Mouse (Mus musculus) B cell, adult 2 months (primary cell): ENCODE data around the gene Ocm.

Experiments
- DNase-seq, 2 experiments: peaks; one replicate each; pipeline ENCODE4 v3.0.0; 2022

The Ocm gene

DNA sequence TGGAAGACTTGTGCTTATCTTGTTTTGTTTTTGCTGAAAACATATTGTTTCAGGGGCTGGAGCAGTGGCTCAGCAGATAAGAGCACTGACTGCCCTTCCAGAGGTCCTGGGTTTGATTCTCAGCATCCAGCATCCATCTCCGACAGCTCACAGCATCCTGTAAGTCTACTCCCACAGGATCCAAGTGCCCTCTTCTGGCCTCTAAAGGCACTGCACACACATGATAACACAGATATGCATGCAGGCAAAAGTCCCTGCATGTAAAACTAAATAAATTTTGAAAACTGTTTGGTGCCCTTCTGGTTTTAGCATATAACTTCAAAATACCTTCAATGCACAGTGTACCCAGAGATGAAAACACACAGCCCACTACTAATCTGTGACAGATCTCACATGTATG, 27.1 kb downstream of the Ocm start:
- DNase-seq: no peak

DNA sequence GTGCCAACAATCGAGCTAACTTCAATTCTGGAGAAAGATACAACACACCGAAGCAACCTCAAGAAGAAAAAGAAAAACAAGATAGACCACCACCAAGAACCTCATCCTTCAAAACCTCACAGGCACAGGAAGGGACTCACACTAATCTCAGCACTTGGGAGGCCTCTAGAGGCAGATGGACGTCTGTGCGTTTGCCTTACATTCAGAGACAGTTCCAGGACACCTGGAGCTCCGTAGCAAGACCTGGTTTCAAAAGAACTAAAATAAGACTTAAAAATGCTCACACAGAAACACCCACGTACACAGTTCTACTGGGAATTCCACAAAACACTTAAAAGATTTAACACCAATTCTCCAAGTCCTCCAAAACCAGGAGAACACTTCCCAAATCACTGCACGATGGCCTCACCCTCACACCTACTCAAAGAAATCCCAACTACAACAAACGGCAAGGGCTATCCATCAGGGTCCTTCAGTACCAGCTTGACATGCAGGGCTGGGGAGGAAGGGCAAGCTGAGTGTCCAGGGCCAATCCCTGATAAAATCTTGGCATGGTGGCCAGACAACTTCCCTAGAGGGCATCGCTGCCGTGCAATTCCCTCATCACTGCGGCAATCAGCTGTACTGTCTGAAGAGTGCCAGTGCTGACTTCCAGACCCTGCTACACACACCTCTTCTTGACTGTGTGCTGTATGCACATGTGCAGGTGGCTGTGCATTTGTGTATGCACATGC, 31.7 kb downstream of the Ocm start:
- no peak for DNase-seq

DNA sequence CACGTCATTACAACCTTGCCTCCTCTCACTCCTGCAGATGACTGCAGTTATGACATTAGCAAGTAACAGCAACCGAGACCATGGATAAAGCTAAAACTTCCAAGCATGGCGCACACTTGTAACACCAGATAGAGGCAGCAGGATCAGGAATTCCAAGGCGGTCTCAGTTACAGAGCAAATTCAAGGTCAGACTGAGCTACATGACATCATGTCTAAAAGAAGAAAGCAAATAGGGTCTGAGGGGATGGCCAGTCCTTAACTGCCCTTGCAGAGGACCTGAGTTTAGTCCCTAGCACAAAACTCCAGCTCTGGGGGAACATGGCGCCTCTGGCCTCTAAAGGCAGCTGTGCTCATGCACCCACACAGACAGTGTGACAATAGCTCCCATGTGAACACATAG, 32.6 kb downstream of the Ocm start:
- no peak for DNase-seq

DNA sequence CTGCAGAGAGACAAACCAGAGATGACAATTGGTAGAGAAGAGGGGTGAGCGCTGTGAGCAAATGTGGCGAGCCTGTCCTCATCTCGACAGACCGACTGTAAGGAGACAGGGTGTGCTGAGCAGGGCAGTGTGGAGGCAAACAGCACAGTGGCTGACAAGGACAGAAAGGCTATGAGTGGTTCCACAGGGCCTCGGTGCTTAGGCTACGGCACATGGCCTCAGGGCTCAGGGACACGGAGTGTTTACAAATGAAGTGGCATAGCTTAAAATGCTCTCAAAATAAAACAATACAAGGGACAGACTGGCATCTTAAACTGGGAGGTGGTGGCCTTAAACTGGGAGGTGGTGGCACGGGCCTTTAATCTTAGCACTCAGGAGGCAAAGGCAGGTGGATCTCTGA, 33.2 kb downstream of the Ocm start:
- no peak for DNase-seq

DNA sequence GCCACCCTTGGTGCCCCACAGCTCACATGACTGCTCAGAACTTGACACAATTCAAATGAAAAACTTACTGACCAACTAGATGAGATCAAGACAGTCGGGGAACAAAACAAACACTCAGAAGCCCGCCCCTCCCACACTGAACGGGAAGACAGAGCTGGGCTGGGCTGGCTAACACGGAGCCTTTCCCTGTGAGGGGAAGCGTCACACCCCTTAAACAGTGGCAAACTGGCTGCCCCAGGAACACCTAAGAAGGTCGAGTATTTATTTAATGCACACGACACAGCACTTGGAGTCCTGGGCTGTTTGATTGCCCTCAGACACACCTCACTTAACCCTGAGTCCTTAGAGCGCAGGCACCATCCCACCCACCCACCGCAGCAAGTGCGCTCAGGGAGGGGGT, 33.8 kb downstream of the Ocm start:
- no peak for DNase-seq

DNA sequence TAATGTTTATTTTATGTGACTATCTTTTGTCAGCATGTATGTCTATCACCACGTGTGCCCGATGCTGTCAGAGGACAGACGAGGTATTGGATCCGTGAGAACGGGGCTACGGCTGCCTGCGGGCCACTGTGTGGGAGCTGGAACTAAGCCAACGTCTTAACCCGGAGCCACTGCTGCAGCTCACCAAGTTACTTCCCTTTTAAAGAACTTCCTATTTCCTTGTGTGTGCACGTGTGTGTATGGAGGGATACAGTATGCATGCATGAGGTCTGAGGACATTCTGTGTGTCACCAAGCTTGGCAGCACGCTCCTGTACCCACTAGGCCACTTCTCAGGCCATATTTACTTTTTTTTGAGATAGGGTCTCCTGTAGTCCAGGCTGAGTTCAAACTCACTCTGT, 36.4 kb downstream of the Ocm start:
- no peak for DNase-seq

DNA sequence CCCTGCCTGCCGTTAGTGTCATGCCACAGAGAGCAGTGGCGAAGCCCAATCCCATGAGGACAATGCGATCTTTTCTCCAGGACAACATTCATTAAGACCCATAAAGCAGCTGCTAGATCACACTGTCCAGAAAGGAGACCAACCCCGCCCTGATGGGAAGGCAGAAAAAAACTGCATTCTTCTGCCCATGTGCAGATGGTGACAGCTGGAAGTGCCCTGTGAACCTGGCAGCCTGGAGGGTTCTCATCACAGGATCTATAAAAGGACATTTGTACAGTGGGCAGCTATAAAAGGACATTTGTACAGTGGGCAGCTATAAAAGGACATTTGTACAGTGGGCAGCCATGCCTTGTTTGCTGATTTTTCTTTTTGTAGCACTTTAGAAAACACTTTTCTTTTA, 37.4 kb downstream of the Ocm start:
- no peak for DNase-seq

DNA sequence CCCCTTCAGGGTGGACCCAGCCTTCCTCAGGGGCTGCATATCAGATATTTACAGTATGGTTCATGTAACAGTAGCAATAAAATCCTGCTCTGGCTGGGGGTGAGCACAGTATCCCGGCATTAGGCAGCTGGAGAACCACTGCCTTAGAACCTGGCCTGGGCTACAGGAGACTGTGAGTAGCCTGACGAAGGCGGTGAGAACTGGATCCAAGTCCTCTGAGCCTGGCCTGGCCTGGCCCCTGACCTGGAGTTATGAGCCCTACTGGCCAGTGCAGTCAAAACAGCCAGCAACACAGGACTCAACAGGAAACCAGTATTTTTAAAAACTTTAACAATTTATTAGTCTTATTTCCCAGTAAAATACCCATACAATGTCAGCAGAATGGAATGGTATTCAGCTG, 38.9 kb downstream of the Ocm start:
- DNase-seq: no peak

DNA sequence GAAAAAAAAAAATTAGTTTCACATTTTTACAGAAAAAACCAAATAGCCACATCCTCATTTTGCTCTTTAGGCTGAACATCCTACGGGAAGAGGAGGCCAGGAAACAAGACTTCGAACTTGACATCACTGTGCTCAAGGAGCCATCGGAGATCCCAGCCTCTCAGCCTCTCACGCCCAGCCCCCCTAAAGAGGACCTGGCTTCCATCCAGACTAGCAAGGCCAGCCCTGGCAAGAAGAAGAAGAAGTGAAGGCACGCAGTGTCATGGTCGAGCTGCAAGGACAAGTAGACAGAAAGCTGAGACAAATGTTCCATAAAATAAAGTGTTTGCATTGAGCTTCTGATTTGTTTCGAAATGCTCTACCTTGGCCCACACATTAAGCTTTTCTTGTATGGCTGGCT, 41.1 kb downstream of the Ocm start:
- no peak for DNase-seq

DNA sequence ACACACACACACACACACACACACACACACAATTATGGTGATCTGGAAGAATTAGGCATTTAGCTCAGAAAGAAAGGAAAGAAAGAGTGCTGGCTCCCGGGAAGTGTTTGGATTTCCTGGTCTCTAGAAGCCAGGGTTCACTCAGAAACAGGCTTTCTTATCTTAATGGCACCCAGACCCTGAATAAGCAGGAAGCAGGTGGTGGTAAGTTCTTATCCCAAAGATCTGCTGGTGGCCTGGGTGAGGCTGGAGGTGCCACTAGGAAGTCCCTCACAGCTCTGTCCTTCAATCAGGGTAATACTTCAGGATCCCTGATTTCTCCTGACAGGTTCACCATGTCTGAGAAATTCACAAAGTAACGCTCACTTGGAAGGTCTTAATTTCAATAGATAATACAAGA, 44.1 kb downstream of the Ocm start:
- no peak for DNase-seq

DNA sequence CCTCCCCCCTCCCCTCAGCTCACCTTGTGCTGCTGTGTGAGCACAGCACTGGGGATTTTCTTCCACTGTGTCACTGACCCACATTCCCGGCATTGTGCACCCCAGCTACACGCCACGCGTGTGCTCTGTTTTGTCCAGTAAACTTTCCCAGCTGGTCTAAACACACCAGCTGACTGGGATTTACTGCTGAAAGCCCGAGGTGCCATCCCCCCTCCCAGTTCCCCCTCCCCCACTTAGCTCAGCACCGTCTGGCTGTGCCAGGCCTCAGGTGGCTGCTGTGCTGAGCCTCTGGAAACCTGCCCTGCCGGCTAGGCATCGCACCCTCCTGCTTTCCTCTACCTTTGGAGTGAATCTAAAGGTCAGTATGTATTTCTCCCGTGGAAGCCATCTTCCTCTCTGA, 45.6 kb downstream of the Ocm start:
- no peak for DNase-seq

DNA sequence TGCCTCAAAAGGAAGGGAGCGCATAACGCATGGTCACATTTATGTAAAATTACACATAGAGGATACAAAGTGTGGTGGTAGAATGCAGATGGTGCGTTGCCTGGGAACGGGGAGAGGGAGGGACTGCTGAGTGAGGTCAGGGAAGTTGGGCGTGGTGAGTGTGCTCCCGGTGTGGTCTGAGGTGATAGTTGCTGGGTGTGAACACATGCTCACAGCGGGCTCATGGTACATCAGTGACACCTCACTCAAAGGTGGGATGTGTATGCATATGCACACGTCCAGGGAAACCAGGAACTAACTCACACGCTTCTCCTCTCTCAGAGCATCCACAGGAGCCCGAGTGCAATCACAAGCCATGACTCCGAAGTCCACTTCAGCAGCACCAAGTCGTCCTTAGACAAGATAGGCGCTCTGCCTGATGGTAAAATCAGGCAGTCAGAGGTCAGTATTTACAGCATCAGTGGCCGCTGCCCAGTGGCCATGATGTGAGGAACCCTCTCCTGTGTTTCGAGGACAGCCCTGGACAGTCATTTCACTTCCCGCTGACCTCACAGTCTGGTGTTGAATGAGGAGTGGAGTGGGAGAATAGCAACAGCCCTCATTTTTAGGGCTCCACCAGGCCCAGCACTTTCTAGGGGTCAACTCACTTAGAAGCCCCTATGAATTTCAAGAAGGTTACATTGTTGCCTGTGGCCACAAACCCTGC, 49.6 kb downstream of the Ocm start:
- no peak for DNase-seq

DNA sequence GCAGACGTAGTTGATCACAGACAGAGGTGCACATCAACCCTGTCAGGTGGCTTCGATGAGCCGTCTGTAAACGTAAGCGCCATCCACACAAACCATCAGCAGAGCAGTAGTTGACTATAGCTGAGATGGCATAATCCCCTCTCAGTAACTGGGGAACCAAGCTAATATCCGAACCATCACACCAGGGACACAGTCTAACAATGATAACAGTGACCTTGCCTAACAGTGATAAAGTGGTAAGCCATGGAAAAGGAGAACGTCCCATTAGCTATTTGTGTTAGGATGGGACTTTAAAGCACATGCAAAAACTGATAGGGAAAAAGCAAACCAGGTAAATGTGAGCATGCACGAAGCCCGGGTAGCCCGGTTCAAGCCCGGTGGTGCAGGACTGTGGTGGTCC, 50.2 kb downstream of the Ocm start:
- no peak for DNase-seq

DNA sequence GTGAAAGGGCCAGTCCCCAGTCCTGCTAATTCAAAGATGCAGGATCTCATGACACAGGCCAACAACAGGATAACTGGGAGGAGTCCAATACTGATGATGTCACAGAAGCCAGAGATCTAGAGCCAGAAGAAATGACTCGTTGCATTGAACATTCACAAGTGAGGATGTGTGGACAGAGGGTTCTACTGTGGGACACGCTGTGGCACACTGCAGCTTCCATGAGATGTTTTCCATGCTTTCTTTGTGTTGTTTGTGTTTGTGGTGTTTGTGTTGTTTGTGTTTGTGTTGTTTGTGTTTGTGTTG, 50.9 kb downstream of the Ocm start:
- DNase-seq: no peak

DNA sequence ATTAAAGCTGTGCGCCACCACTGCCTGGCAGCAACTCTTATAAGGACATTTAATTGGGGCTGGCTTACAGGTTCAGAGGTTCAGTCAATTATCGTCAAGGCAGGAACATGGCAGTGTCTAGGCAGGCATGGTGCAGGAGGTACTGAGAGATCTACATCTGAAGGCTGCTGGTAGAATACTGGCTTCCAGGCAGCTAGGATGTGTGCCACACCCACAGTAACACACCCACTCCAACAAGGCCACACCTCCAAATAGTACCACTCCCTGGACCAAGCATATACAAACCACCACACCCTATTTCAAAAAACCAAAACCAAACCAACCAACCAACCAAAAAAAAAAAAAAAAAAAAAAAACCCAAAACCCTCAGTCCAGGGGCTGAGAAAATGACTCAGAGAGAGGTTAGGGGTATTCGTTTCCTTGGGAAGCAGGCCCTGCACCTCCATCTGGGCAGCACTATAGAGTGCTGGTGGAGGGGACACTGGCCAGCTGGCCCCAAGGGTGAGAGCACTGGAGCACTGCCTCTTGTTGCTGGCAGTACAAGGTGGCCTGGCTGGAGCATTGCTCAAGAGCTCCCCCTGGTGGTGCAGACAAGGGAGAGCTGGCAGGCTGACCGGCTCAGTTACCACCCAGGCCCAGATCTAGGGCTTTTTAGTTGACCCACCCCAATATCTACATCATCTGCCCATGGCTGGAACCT, 51.4 kb downstream of the Ocm start:
- peak; percentile 75 to 76 for DNase-seq

DNA sequence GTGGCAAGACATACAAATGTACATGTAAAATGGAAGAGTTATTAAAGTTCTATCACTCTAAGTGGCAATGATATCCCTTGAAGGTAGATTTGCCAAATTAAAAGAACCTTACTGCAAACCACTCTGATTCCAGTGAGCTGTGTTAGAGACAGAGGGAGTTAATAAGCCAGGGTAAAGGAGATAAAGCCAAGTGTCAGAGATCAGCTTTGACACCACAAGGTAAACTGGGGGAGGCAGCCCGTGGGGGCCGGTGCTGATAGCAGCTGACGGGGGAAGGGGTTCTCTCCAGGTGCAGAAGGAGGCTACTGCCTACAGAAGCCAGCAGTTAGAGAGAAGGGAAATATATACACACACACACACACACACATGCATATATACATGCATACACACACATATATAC, 53.8 kb downstream of the Ocm start:
- no peak for DNase-seq
